ENCODE assay signal across 8 mouse cellular contexts in the genomic region with DNA sequence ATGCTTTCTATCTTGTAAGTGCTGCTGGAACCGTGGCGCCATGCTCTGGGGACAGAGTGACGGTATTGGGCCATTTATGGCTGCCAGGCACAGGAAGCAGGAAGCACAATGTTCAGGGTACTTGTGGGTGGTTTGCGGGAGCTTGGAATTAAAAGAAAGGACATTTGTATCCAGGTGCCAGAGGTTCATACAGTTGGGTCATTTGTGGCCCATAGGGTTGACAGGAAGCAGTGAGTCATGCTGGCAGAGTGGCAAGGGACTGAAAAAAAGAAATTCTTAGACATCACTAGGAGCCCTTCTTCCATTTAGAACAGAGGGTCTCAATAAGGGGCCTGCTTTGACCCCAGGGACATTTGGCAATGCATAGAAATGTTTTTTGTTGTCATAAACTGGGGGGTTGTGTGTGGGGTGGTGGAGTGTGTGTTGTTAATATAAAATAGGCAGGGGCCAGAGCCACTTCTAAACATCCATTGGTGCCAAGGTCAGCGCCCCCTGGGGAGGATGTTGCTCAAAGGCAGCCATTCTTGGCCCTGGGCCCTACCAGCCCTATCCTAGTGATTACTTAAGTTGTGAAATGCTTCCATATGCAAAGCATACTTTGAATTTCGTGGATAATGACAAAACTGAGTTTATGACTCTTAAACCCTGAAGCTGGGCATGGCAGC. TPM values are rescaled to one million over a fixed set of nuclear protein-coding genes. Genes with fewer than 3 reads are reported as not detected.
DNase-seq lines count a peak whose midpoint lies in the region.

No protein-coding gene starts in this region.

- intact Hi-C loops in gastrocnemius, postnatal 36 days (cut with DNase I) = no loop called here

- peak; percentile 20 for DNase-seq in kidney, adult 11 months
- DNase-seq in kidney, adult 18-20 months = no peak
- DNase-seq in right cerebral cortex, postnatal 10 days (ENCODE audit: low spot score in 2 of 2) = peak; percentile 43 to 53
- no peak for DNase-seq in right cerebral cortex, postnatal 36 days (ENCODE audit: low spot score in 2 of 2)
- DNase-seq in adrenal gland, postnatal 36 days = peak; percentile 51 to 72
- DNase-seq in lung, postnatal 14 days = peak; percentile 42
- DNase-seq in layer of hippocampus, postnatal 10 days (ENCODE audit: low spot score in 2 of 2) = no peak
- no peak for DNase-seq in gastrocnemius, postnatal 36 days

RNA-seq across cellular contexts. Expression of a gene that starts 25.5 kb away (rescaled TPM):
- total RNA-seq in adrenal gland, postnatal 36 days (2021) = 100 to 1,000 TPM in 1 of 2 experiments, 10 to 100 TPM in 1; 98.7 to 119 TPM
- 100 to 1,000 TPM; 276 to 295 TPM for total RNA-seq in layer of hippocampus, postnatal 10 days (2021)
- total RNA-seq in gastrocnemius, postnatal 36 days (2021) = 10 to 100 TPM; 26.9 to 29.6 TPM

Comparison
In these comparisons a context has a peak if more than half of its experiments do, and no peak if none do; other contexts are left out.
1. DNase-seq: peak in kidney, adult 11 months (single experiment), right cerebral cortex, postnatal 10 days (2 of 2), adrenal gland, postnatal 36 days (2 of 2) and lung, postnatal 14 days (single experiment); none in kidney, adult 18-20 months (single experiment), right cerebral cortex, postnatal 36 days (0 of 2), layer of hippocampus, postnatal 10 days (0 of 2) and gastrocnemius, postnatal 36 days (0 of 2).